Mouse (Mus musculus) kidney, embryonic 16.5 days (tissue): ENCODE results near the gene Atp10a. TPM values are rescaled to one million over a fixed set of nuclear protein-coding genes. Genes with fewer than 3 reads are reported as not detected.

Source experiments
- ATAC-seq: fragments of 200-750 bp; cut with Nextera tagmentation; 2 replicates; pipeline ENCODE4 v1.8.0; 2017; ENCODE audit warnings: moderate TSS enrichment; ENCODE audit not compliant: low FRiP score, low TSS enrichment
- H3K27ac ChIP-seq: fragments of 300-500 bp; sonication (generic); 2 replicates; pipeline ENCODE4 v1.5.1; 2014; ENCODE audit warnings: low read length
- H3K27me3 ChIP-seq: fragments of 300-500 bp; sonication (generic); 2 replicates; pipeline ENCODE4 v1.6.1; 2014; ENCODE audit warnings: low read length, control low read depth, mixed read lengths; ENCODE audit not compliant: insufficient read depth
- H3K36me3 ChIP-seq: fragments of 300-500 bp; sonication (generic); 2 replicates; pipeline ENCODE4 v1.6.1; 2014; ENCODE audit warnings: low read length, control low read depth, mixed read lengths; ENCODE audit not compliant: insufficient read depth
- H3K4me1 ChIP-seq: fragments of 300-500 bp; sonication (generic); 2 replicates; pipeline ENCODE4 v1.6.1; 2014; ENCODE audit warnings: low read length, control low read depth, mixed read lengths; ENCODE audit not compliant: insufficient read depth
- H3K4me2 ChIP-seq: fragments of 300-500 bp; sonication (generic); replicated peaks from 2 replicates; pipeline ENCODE4 v1.6.1; 2014; ENCODE audit warnings: low read depth, low read length
- H3K4me3 ChIP-seq: fragments of 300-500 bp; sonication (generic); 2 replicates; pipeline ENCODE4 v1.5.1; 2014; ENCODE audit warnings: mild to moderate bottlenecking, low read length
- H3K9ac ChIP-seq: fragments of 300-500 bp; sonication (generic); replicated peaks from 2 replicates; pipeline ENCODE4 v1.6.1; 2014; ENCODE audit warnings: low read length
- H3K9me3 ChIP-seq: fragments of 300-500 bp; sonication (generic); 2 replicates; pipeline ENCODE4 v1.6.1; 2016; ENCODE audit warnings: low read length, control low read depth
- WGBS: fragments of 180-500 bp; shearing (Covaris S2); extraction: QIAGEN DNeasy Blood & Tissue Kit; methylation state at CpG from one replicate; pipeline ENCODE4 v1.1.7; 2014; 5-methylcytosine and 5-hydroxymethylcytosine counted together
- polyA plus RNA-seq: library from polyadenylated mRNA; unstranded; fragments of >200 nt; fragmentation: Nextera tagmentation; extraction: Ambion mirVana; gene quantifications from 2 replicates; pipeline ENCODE4 v1.2.1, GENCODE M21; 2015

Gene Atp10a
- polyA plus RNA-seq, 1 experiment from 2014 or later = 4.0 TPM

DNA sequence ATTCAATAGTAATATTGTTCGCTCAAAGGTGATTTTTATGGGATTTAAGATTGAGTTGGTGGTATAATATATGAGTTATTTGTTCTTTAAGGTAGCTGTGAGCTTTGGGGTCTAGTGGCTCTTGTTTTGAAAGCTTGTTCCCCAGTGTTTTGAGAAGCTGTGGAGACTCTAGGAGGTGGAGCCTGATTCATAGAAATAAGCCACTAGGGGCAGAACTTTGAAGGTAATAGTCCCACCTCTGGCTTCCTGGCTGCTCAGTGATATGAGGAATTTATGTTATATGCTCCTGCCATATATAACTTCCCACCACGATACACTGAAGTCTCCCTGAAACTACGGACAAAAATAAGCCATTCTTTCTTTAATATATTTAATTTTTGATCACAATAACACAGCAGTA, 49.2 kb downstream of the Atp10a start:
- Histone ChIP-seq H3K27me3 (no peaks in the 10 kb centered on the region), H3K4me1 (no peaks in the 10 kb centered on the region), H3K9ac (no peak overlapping the region), H3K4me2 (no peak overlapping the region), H3K4me3 (no peak overlapping the region), H3K9me3 (no peaks in the 10 kb centered on the region), H3K27ac (no peak overlapping the region), H3K36me3 (no peaks in the 10 kb centered on the region)
- WGBS = 78% methylated on average over 3 of the region's 3 CpGs
- ATAC-seq = no peak

DNA sequence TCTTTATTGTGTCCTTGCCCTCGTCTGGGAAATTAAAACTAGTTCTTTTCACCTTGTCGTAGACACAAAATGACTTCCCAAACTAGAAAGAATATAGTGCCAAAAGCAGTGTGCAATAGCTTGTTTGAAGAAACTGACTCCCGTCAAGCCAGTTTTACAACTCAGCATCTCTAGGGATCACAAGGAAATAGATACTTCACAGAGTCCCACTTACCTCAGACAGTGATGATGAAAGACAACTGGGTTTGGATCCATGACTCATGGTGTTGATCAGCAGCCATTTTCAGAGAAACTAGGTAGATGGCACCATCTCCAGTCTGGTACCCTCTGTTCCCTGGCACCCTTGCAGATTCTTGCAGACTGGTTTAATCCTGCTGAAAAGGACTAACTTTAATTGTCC, 53.3 kb downstream of the Atp10a start:
- no peak for ATAC-seq
- WGBS = 72% methylated on average over 3 of the region's 3 CpGs

DNA sequence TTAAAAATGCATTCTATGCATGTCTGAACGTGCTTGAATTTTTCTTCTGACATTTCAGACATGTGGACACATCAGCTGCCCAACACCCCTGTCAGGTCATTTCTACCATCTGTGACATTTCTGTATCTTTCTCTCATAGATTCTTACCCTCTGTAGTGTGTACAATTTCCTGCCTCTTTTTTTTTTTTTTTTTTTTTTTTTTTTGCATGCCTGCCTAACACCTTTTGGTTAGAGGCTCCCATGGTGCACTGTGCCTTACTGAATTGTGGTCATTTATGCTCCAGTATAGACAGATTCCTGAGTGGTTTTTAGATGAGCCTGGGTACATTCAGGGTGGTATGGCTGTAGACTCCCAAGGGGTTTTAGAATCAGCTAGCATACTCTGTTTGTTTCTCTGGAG, 54.3 kb downstream of the Atp10a start:
- Histone ChIP-seq H3K27ac (no peak overlapping the region), H3K4me2 (no peak overlapping the region), H3K36me3 (no peaks in the 10 kb centered on the region), H3K27me3 (no peaks in the 10 kb centered on the region), H3K9ac (no peak overlapping the region), H3K4me1 (no peaks in the 10 kb centered on the region), H3K4me3 (no peak overlapping the region), H3K9me3 (no peaks in the 10 kb centered on the region)
- ATAC-seq = no peak
- WGBS = 81% methylated on average over 1 of the region's 1 CpGs

More for the DNA sequence above, 53.3 kb downstream of the Atp10a start:
- H3K4me2 ChIP-seq = no peak overlapping the region
- H3K9me3 ChIP-seq = no peaks in the 10 kb centered on the region
- no peak overlapping the region for H3K27ac ChIP-seq
- no peaks in the 10 kb centered on the region for H3K27me3 ChIP-seq
- no peaks in the 10 kb centered on the region for H3K36me3 ChIP-seq
- no peak overlapping the region for H3K9ac ChIP-seq
- no peaks in the 10 kb centered on the region for H3K4me1 ChIP-seq
- H3K4me3 ChIP-seq = no peak overlapping the region

DNA sequence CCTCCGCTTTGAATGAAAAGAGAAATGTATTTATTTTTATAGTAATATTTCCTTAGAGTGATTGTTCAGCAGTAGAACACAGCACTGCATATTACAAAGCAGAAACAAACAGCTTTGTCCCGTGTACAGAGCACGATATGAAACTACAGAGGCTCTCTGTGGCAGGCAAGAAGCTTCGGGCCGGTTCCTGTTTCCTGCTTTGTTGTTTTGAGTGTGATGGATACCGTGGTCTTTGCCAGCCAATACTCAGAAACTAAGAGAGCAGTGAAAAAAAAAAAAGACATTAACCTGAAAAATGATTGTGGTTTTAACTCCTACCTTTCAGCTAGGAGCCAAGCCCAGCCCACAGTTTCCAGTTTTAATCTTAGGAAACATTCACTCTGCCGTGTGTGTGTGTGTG, 55.8 kb downstream of the Atp10a start:
- no peak overlapping the region for H3K9ac ChIP-seq
- 55% methylated on average over 7 of the region's 7 CpGs for WGBS
- no peak for ATAC-seq
- peaks cover 3% of the 10 kb centered on the region; the same call in 1 of the 2 replicates for H3K4me1 ChIP-seq
- no peak overlapping the region for H3K4me3 ChIP-seq
- H3K27ac ChIP-seq = no peak overlapping the region
- H3K4me2 ChIP-seq = no peak overlapping the region
- no peaks in the 10 kb centered on the region for H3K36me3 ChIP-seq
- H3K9me3 ChIP-seq = no peaks in the 10 kb centered on the region
- H3K27me3 ChIP-seq = no peaks in the 10 kb centered on the region

DNA sequence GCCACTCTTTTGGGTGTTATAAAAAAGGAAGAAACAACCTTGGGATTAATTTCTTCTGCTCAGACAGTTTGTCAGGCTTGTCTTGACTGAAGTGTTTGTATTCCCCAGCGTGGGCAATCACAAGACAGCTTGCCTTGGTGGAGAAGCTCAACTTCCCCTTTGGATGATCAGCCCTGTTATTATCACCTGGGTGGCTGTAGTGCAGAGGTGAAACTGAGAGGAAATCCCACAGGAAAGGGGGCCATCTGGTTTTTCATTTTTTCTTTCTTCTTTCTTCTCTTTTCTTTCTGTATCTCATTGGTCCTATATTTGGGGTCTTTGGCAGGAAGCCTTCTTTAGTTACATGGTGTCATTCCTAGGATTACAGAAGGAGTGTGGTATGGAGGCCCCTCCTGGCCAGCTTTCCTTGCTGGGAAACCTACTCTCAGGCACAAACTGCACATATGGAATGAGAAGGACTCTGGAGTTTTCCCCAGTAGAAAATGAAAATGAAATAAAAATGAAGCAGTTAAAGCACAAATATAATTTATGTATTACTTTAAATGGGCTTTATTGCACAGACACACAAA, 59.7 kb downstream of the Atp10a start:
- Histone ChIP-seq H3K4me3 (no peak overlapping the region), H3K27ac (no peak overlapping the region), H3K9ac (no peak overlapping the region), H3K36me3 (no peaks in the 10 kb centered on the region), H3K4me1 (peaks cover 3% of the 10 kb centered on the region; the same call in 1 of the 2 replicates), H3K9me3 (no peaks in the 10 kb centered on the region), H3K27me3 (no peaks in the 10 kb centered on the region), H3K4me2 (no peak overlapping the region)
- WGBS = 51% methylated on average over 1 of the region's 1 CpGs
- ATAC-seq = no peak

DNA sequence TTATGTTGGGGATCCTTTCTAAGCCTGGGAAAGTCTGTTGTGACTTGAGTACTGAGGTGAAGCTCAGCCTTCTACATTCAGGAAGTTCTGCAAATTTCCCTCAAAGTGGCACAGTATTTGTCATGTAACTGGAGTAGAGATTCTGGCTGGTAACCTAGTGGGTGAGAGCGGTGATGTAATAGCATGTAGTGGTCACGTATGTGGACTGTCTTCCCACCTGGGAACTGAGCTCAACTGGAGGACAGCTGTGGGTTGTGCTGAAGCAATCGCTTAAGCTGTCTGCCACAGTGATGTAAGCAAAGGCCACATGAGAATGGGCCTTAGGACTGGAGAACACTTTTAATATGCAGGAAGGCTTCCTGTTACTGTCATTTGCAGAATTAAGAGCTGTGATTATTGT, 60.7 kb downstream of the Atp10a start:
- no peaks in the 10 kb centered on the region for H3K27me3 ChIP-seq
- no peak overlapping the region for H3K4me3 ChIP-seq
- H3K9ac ChIP-seq = no peak overlapping the region
- H3K9me3 ChIP-seq = no peaks in the 10 kb centered on the region
- no peak for ATAC-seq
- no peaks in the 10 kb centered on the region for H3K36me3 ChIP-seq
- peaks cover 3% of the 10 kb centered on the region; the same call in 1 of the 2 replicates for H3K4me1 ChIP-seq
- no peak overlapping the region for H3K27ac ChIP-seq
- 90% methylated on average over 3 of the region's 3 CpGs for WGBS
- H3K4me2 ChIP-seq = no peak overlapping the region

DNA sequence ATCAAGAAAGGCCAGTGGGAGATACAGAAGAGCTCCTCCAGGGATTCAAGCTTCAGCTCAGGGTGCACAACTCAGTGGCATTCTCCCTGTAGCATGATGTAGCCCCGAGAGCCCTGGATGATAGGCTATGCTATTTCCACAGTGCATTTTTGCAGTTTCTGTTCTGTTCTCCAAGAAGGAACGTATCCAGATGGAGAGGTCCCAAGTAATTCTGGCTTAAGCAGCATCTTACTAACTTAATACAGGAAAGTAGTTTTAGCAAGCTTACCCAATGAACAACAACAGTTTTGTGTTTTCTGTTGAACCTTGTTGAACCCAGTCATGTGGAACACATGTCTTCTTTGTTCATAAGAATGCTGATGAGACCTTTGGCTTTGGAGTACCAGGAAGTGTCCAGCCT, 62.6 kb downstream of the Atp10a start:
- Histone ChIP-seq H3K9ac (no peak overlapping the region), H3K36me3 (no peaks in the 10 kb centered on the region), H3K4me2 (no peak overlapping the region), H3K4me1 (peaks cover 3% of the 10 kb centered on the region; the same call in 1 of the 2 replicates), H3K9me3 (no peaks in the 10 kb centered on the region), H3K27me3 (no peaks in the 10 kb centered on the region), H3K27ac (no peak overlapping the region), H3K4me3 (no peak overlapping the region)
- 89% methylated on average over 2 of the region's 2 CpGs for WGBS
- no peak for ATAC-seq

DNA sequence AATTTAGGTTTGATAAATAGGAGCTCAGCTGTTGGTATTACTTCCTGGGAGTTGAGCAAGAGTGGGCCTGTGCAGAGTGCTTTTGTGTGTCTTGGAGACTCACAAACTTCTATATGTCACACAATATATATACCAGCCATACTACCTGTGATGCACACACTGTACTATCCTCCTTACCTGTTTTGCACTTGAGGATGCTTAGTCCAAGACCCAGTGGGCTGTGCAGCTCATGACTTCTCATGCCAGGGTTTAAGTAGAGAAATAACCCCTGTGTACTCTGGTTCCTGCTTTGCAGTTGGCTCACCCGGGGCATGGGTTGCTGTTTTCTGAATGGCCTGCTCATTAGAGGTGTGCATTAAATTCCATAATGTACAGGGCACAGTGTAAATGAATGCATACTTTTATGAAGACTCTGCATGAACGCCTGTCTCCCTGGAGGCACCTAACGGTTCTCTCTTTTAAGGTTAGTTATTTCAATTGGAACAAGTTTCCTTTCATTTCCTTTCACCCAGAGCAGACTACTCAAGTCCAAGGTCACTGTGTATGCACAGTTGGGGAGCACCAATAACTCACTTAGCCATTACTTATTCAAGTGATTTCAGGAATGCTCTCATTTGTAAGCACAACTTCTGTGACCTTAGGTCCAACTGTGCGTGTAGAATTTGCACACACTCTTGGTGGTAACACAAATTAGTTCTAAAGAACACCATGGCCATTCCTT, 63.4 kb downstream of the Atp10a start:
- H3K4me1 ChIP-seq = peaks cover 3% of the 10 kb centered on the region; the same call in 1 of the 2 replicates
- H3K4me2 ChIP-seq = no peak overlapping the region
- peak; percentile 43; the same call in 1 of the 2 replicates for ATAC-seq
- no peaks in the 10 kb centered on the region for H3K9me3 ChIP-seq
- H3K27ac ChIP-seq = no peak overlapping the region
- H3K4me3 ChIP-seq = no peak overlapping the region
- no peak overlapping the region for H3K9ac ChIP-seq
- no peaks in the 10 kb centered on the region for H3K27me3 ChIP-seq
- no peaks in the 10 kb centered on the region for H3K36me3 ChIP-seq
- 57% methylated on average over 4 of the region's 4 CpGs for WGBS

DNA sequence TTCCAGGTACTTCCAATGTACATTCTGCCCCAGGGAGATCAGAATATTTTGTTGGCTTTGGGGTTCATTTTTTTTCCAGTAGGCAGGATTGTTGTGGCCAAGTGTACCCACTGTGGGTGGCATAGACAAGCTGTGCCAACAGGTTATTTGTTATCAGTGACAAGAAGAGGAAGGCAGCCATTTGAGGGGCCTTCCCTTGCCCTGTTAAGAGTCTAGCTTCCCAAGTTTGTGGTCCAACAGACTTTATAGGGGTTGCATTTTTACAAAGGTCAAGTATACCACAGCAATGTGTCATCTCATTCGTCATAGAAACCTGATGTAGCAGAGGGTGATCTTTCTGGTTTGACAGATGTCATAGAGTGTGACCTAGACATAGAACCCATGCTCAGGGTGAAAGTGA, 66.3 kb downstream of the Atp10a start:
- Histone ChIP-seq H3K9me3 (no peaks in the 10 kb centered on the region), H3K9ac (no peak overlapping the region), H3K4me1 (no peaks in the 10 kb centered on the region), H3K27me3 (no peaks in the 10 kb centered on the region), H3K4me2 (no peak overlapping the region), H3K36me3 (no peaks in the 10 kb centered on the region), H3K4me3 (no peak overlapping the region), H3K27ac (no peak overlapping the region)
- 82% methylated on average over 1 of the region's 1 CpGs for WGBS
- ATAC-seq = no peak

DNA sequence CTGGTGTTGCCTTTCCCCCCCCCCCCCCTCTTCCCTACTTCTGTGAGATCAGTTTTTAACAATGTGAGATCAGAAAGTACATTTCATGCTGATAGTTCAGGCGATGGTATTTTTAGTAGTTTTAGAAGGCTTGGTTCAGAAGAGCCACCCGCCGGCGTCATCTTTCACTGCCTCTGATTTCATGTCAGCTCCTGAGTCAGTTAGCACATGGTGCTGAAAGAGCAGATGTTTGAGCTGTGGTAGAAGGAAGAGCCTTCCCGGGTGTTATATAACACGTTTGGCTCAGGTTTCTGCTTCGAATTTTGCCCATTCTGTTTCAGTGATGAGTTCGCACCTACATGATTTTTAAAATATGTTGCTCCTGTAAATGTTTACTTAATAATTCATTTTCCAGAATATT, 74.2 kb downstream of the Atp10a start:
- no peak overlapping the region for H3K4me3 ChIP-seq
- no peak overlapping the region for H3K27ac ChIP-seq
- WGBS = 19% methylated on average over 8 of the region's 8 CpGs
- H3K27me3 ChIP-seq = no peaks in the 10 kb centered on the region
- H3K9me3 ChIP-seq = no peaks in the 10 kb centered on the region
- peak; percentile 84; the same call in 1 of the 2 replicates for ATAC-seq
- H3K4me2 ChIP-seq = no peak overlapping the region
- no peaks in the 10 kb centered on the region for H3K36me3 ChIP-seq
- peaks cover 14% of the 10 kb centered on the region for H3K4me1 ChIP-seq
- no peak overlapping the region for H3K9ac ChIP-seq
